Mouse (Mus musculus) liver, embryonic 11.5 days (tissue): ENCODE measurements around the gene Rhog. TPM values are rescaled to one million over a fixed set of nuclear protein-coding genes. Genes with fewer than 3 reads are reported as not detected.

Experiments
- ATAC-seq: fragments of 200-750 bp; cut with Nextera tagmentation; replicated peaks from 2 replicates; pipeline ENCODE4 v1.8.0; 2017; ENCODE audit warnings: moderate number of reproducible peaks, mild to moderate bottlenecking, moderate TSS enrichment, moderate library complexity; ENCODE audit not compliant: low FRiP score
- DNase-seq: peaks from one replicate; pipeline ENCODE4 v3.0.0-alpha.2; 2017; ENCODE audit warnings: low spot score
- H3K27ac ChIP-seq: fragments of 300-500 bp; sonication (generic); 2 replicates; pipeline ENCODE4 v1.5.1; 2014; ENCODE audit warnings: mild to moderate bottlenecking, low read depth, low read length, control low read depth
- H3K27me3 ChIP-seq: fragments of 300-500 bp; sonication (generic); replicated peaks from 2 replicates; pipeline ENCODE4 v1.6.1; 2014; ENCODE audit warnings: low read length, mixed read lengths; ENCODE audit not compliant: control insufficient read depth, insufficient read depth
- H3K36me3 ChIP-seq: fragments of 300-500 bp; sonication (generic); 2 replicates; pipeline ENCODE4 v1.6.1; 2014; ENCODE audit warnings: mild to moderate bottlenecking, low read length, moderate library complexity, mixed read lengths; ENCODE audit not compliant: control insufficient read depth, insufficient read depth
- H3K4me1 ChIP-seq: fragments of 300-500 bp; sonication (generic); replicated peaks from 2 replicates; pipeline ENCODE4 v1.6.1; 2014; ENCODE audit warnings: low read length, mixed read lengths; ENCODE audit not compliant: control insufficient read depth, insufficient read depth
- H3K4me2 ChIP-seq: fragments of 300-500 bp; sonication (generic); 2 replicates; pipeline ENCODE4 v1.6.1; 2014; ENCODE audit warnings: mild to moderate bottlenecking, control low read depth, moderate library complexity
- H3K4me3 ChIP-seq: fragments of 300-500 bp; sonication (generic); 2 replicates; pipeline ENCODE4 v1.5.1; 2014; ENCODE audit warnings: low read depth, low read length, control low read depth
- H3K9ac ChIP-seq: fragments of 300-500 bp; sonication (generic); 2 replicates; pipeline ENCODE4 v1.6.1; 2014; ENCODE audit warnings: low read depth, low read length, control low read depth
- H3K9me3 ChIP-seq: fragments of 300-500 bp; sonication (generic); 2 replicates; pipeline ENCODE4 v1.6.1; 2016; ENCODE audit warnings: low read length, inconsistent platforms, mixed read lengths; ENCODE audit not compliant: control insufficient read depth
- WGBS: fragments of 180-500 bp; shearing (Covaris S2); extraction: QIAGEN DNeasy Blood & Tissue Kit; methylation state at CpG from one replicate; pipeline ENCODE4 v1.1.7; 2014; 5-methylcytosine and 5-hydroxymethylcytosine counted together
- polyA plus RNA-seq: library from polyadenylated mRNA; unstranded; fragments of >200 nt; fragmentation: Nextera tagmentation; extraction: Ambion mirVana; gene quantifications from 2 replicates; pipeline ENCODE4 v1.2.1, GENCODE M21; 2014

The Rhog gene
- polyA plus RNA-seq, 1 experiment from 2014 or later, result 76.8 TPM

DNA sequence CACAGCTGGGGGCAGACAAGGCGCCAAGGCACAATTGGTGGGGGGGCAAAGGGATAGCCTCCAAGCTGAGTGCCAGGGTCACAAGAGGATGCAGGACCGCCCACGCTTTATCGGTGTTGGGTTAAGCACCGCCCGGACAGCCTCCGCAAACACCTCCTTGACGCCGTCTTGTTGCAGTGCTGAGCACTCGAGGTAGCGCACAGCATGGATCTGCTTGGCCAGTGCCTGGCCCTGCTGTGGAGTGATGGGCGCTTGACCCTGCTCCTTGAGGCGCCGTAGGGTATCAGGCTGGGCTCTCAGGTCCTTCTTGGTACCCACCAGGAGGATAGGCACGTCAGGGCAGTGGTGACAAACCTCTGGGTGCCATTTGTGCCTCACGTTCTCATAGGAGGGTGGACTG is 16.3 kb downstream of the Rhog start:
- no peak overlapping the region for H3K4me3 ChIP-seq
- no peaks in the 10 kb centered on the region for H3K9me3 ChIP-seq
- H3K4me1 ChIP-seq, result peaks cover 26% of the 10 kb centered on the region
- no peak overlapping the region for H3K27ac ChIP-seq
- DNase-seq, result no peak
- no peak for ATAC-seq
- no peaks in the 10 kb centered on the region for H3K27me3 ChIP-seq
- no peak overlapping the region for H3K4me2 ChIP-seq
- H3K9ac ChIP-seq, result no peak overlapping the region
- 89% methylated on average over 16 of the region's 16 CpGs for WGBS
- peaks cover 38% of the 10 kb centered on the region for H3K36me3 ChIP-seq

DNA sequence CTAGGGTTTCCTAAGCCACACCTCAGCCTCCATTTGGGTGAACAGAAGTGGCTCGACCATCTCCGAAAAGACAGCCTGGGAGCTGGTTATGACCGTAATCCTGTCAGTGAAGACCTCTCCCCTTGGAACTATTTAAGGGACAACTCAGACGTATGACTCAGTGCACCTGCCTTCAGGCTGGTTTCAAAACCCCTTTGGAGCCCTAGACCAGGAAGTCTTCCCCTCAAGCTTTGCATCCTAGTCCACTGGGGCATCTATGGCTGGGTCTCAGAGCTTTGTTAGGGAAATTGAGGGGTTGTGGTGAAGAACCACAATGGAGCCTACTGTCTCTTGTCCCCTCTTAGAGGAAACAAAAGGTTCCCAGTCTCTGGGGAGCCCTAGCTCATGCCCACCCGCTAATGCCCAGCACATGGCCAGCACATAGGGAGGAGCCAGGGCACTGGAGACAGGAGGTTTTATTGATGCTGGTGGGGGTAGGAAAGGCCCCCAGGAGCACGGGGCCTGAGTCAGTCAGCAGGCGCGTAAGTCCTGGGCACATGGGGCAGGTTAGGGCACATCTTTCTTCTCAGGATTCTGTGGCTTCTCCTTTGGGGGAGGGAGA is 17.1 kb downstream of the Rhog start:
- Histone ChIP-seq H3K27me3 (no peaks in the 10 kb centered on the region), H3K36me3 (peaks cover 38% of the 10 kb centered on the region)
- no peak for ATAC-seq

GRCm38 (mm10) chr7:102233059-102233458 is 22.8 kb downstream of the Rhog start:
- peaks cover 14% of the 10 kb centered on the region; the same call in 1 of the 2 replicates for H3K36me3 ChIP-seq
- no peak overlapping the region for H3K4me3 ChIP-seq
- no peak overlapping the region for H3K9ac ChIP-seq
- 65% methylated on average over 4 of the region's 4 CpGs for WGBS
- H3K27me3 ChIP-seq, result no peaks in the 10 kb centered on the region
- H3K9me3 ChIP-seq, result no peaks in the 10 kb centered on the region
- ATAC-seq (no peak), DNase-seq (no peak)
- H3K4me2 ChIP-seq, result no peak overlapping the region
- no peaks in the 10 kb centered on the region for H3K4me1 ChIP-seq
- H3K27ac ChIP-seq, result no peak overlapping the region

More for the DNA sequence above, 17.1 kb downstream of the Rhog start:
- Histone ChIP-seq H3K9me3 (no peaks in the 10 kb centered on the region), H3K4me1 (peaks cover 18% of the 10 kb centered on the region), H3K27ac (no peak overlapping the region), H3K4me2 (no peak overlapping the region), H3K9ac (no peak overlapping the region), H3K4me3 (no peak overlapping the region)
- WGBS, result 86% methylated on average over 8 of the region's 8 CpGs
- no peak for DNase-seq

- H3K9me3 ChIP-seq, result no peaks in the 10 kb centered on the region
- no peaks in the 10 kb centered on the region; the same call in 1 of the 2 replicates for H3K36me3 ChIP-seq
- H3K4me2 ChIP-seq, result no peak overlapping the region
- 88% methylated on average over 6 of the region's 6 CpGs for WGBS
- H3K27ac ChIP-seq, result no peak overlapping the region
- ATAC-seq (no peak), DNase-seq (no peak)
- no peak overlapping the region for H3K9ac ChIP-seq
- no peaks in the 10 kb centered on the region for H3K27me3 ChIP-seq
- no peak overlapping the region for H3K4me3 ChIP-seq
- H3K4me1 ChIP-seq, result no peaks in the 10 kb centered on the region
Observed at GRCm38 (mm10) chr7:102229814-102230213, 26.0 kb downstream of the Rhog start.

GRCm38 (mm10) chr7:102228049-102228670 is 27.7 kb downstream of the Rhog start:
- Histone ChIP-seq H3K4me3 (no peak overlapping the region), H3K9me3 (no peaks in the 10 kb centered on the region), H3K9ac (no peak overlapping the region), H3K4me2 (no peak overlapping the region), H3K4me1 (peaks cover 7% of the 10 kb centered on the region; the same call in 1 of the 2 replicates), H3K27ac (no peak overlapping the region), H3K27me3 (no peaks in the 10 kb centered on the region), H3K36me3 (no peaks in the 10 kb centered on the region; the same call in 1 of the 2 replicates)
- 87% methylated on average over 4 of the region's 4 CpGs for WGBS
- DNase-seq, result no peak
- no peak for ATAC-seq

- Histone ChIP-seq H3K4me1 (peaks cover 7% of the 10 kb centered on the region; the same call in 1 of the 2 replicates), H3K4me3 (no peak overlapping the region), H3K36me3 (no peaks in the 10 kb centered on the region; the same call in 1 of the 2 replicates), H3K9ac (no peak overlapping the region), H3K27me3 (no peaks in the 10 kb centered on the region), H3K4me2 (no peak overlapping the region), H3K9me3 (no peaks in the 10 kb centered on the region), H3K27ac (no peak overlapping the region)
- no peak for DNase-seq
- 89% methylated on average over 6 of the region's 6 CpGs for WGBS
- no peak for ATAC-seq
Observed at GRCm38 (mm10) chr7:102226051-102226450, 29.8 kb downstream of the Rhog start.

- H3K4me2 ChIP-seq, result peak overlapping the region; percentile 94
Observed at GRCm38 (mm10) chr7:102223883-102224738, 31.7 kb downstream of the Rhog start.

GRCm38 (mm10) chr7:102222830-102223556 is 32.9 kb downstream of the Rhog start:
- H3K36me3 ChIP-seq, result no peaks in the 10 kb centered on the region; the same call in 1 of the 2 replicates
- H3K9ac ChIP-seq, result peak overlapping the region; percentile 68
- WGBS, result 2% methylated on average over 31 of the region's 31 CpGs
- DNase-seq, result peak; percentile 78
- H3K4me1 ChIP-seq, result peaks cover 7% of the 10 kb centered on the region; the same call in 1 of the 2 replicates
- H3K4me2 ChIP-seq, result peak overlapping the region; percentile 94
- no peaks in the 10 kb centered on the region for H3K27me3 ChIP-seq
- peak; percentile 78 for ATAC-seq
- no peaks in the 10 kb centered on the region for H3K9me3 ChIP-seq
- H3K4me3 ChIP-seq, result peak overlapping the region; percentile 67
- H3K27ac ChIP-seq, result peak overlapping the region; percentile 53; the same call in 1 of the 2 replicates

More at GRCm38 (mm10) chr7:102223883-102224738, 31.7 kb downstream of the Rhog start:
- H3K36me3 ChIP-seq, result no peaks in the 10 kb centered on the region; the same call in 1 of the 2 replicates
- no peak overlapping the region for H3K27ac ChIP-seq
- H3K9ac ChIP-seq, result no peak overlapping the region
- WGBS, result 79% methylated on average over 5 of the region's 5 CpGs
- H3K4me1 ChIP-seq, result peaks cover 7% of the 10 kb centered on the region; the same call in 1 of the 2 replicates
- no peaks in the 10 kb centered on the region for H3K27me3 ChIP-seq
- no peak for DNase-seq
- no peaks in the 10 kb centered on the region for H3K9me3 ChIP-seq
- no peak for ATAC-seq
- no peak overlapping the region for H3K4me3 ChIP-seq
